Mouse (Mus musculus): ENCODE measurements around the gene Heatr5a.

DNA sequence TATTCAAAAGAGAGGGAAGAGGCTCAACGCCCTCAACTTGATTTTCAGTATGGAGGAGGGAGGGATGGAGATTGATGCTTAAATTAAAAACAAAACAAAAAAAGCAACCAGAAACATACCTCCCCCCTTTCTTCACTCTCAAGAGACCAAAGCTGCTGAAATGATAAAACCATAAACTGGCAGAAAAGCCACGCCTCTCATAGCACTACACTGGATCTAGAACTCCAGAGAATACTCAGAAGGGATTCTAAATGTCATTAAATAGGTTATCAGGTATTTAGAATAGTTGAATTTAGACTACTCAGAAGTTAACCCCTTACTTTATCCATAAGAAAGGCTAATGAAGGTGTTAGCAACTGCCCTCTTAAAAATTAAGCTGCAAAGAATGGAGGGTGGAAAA, 2.0 kb downstream of the Heatr5a start:
- TF ChIP-seq CTCF (IDR thresholded peaks at IDR 0.05; ENCODE audit: borderline replicate concordance, extremely low read depth, insufficient read depth, insufficient read length) (no peak), POLR2A (IDR thresholded peaks at IDR 0.05; ENCODE audit: borderline replicate concordance, extremely low read depth, insufficient read depth, insufficient read length, poor library complexity, severe bottlenecking) (no peak)
